Mouse (Mus musculus): ENCODE results near the gene Swsap1.

DNA sequence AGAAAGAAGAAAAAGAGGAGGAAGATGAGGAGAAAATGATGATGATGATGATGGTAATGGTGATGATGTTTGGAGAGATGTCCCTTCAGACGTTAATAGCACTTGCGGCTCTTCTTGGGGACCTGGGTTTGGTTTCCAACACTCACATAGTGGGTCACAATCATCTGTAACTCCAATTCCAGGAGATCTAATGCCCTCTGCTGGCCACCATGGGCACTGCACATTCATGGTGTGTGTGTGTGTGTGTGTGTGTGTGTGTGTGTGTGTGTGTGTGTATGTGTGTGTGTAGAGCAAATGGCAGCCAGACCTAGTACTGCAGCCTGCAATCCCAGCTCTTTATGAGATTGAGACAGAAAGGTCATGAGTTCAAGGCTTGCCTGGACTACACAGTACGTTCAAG lies 3.6 kb upstream of the Swsap1 start:
- TF ChIP-seq POLR2A (IDR thresholded peaks at IDR 0.05; ENCODE audit: insufficient read length, low read depth), result no peak
- no peak for TF ChIP-seq E2F4 (IDR thresholded peaks at IDR 0.05; ENCODE audit: insufficient read depth)
- TF ChIP-seq USF1 (IDR thresholded peaks at IDR 0.05; ENCODE audit: low read depth), result no peak
- TF ChIP-seq TCF12 (IDR thresholded peaks at IDR 0.05; ENCODE audit: insufficient read depth, poor library complexity, severe bottlenecking), result no peak
- no peak for TF ChIP-seq MYOD1 (IDR thresholded peaks at IDR 0.05; ENCODE audit: control insufficient read depth in 1 of 3, insufficient read length in 2 of 3, low read depth in 2 of 3)
- TF ChIP-seq REST (IDR thresholded peaks at IDR 0.05; ENCODE audit: insufficient read depth, insufficient read length), result no peak
- no peak for TF ChIP-seq POLR2AphosphoS2 (IDR thresholded peaks at IDR 0.05; ENCODE audit: insufficient read length, low read depth)

Measured in myocyte (in vitro differentiated cells).